Mouse (Mus musculus) urinary bladder, postnatal 10 days (tissue): ENCODE results near the gene Wnt5b.

ENCODE experiments used
- DNase-seq: peaks from one replicate; pipeline ENCODE4 v3.0.0; 2022; ENCODE audit warnings: low spot score

Gene Wnt5b

DNA sequence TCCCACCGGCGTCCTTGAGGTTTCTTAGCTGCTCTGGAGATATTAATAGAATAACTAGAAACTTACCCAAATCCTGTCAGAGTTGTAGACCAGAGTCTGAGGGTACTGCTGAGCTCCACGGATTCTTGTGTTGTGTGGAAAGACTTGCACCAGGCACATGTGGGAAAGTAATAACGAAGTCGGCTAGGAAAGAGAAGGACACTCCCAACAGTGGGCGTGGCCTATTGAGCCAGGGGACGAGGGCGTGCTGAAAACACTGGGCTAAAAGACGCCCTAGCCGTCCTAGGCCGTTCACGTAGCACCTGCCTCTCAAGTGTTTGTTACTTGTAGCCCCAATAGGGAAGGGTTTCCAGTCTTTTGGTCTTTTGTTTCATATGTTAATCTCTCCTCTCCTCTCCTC is 126.8 kb downstream of the Wnt5b start, which contains the start of gene Adipor2:
TSS of gene Adipor2 (minus strand) at position 351 of the 400 bp plus-strand sequence.
- no peak for DNase-seq

DNA sequence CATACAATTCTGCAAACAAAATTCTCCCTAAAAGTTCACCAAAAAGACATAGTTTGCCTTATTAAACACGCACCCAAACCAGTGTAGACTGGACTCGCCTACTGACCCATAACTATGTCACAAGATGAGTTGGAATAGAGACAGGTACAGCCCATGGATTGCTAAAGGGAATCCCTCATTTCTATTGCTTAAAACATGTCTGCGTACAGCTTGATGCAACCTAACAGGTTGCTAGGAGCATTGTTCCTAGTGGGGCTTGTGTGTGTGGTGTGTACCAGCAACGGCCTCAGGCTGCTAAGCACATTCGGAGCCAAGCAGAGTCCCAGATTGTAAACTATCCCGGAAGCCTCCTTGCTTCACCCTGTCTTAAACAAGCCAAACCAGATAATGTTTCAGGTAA is 127.5 kb downstream of the Wnt5b start:
- DNase-seq, result no peak

DNA sequence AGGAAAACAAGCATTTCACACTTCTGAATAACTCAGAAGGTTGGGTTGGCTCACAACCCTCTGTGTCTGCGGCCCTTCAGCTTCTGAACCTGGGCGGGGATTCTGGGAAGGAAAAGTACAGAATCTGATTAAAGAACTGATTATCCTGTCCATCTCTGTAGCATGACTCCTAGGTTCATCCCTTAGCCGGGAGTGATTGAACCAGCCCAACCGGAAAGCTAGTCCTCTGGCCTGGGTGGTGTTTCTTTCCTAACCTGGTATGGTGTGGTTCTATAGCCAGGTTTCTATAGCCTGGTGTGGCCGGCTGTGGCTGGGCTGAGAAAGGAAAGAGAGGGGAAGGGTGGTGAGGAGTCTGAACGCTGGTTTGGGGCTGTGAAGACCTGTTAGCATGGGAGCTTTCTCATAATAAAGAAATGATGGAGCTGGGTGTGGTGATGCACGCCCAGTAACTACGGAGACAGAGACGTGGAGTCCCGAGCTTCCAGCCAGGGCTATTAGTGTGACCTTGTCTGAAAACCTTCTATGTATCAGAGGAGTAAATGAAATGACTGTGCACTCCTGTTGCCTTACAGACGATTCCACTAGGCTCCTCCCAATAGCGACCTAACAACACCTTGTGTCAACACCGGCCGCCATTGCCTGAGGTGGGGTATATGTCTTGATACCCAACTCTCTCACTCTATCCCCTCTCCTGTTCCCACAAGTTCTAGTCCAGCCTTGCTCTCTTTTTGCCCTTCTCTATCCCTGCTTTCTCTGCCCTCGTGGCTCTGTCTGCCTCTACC is 129.7 kb downstream of the Wnt5b start:
- no peak for DNase-seq

DNA sequence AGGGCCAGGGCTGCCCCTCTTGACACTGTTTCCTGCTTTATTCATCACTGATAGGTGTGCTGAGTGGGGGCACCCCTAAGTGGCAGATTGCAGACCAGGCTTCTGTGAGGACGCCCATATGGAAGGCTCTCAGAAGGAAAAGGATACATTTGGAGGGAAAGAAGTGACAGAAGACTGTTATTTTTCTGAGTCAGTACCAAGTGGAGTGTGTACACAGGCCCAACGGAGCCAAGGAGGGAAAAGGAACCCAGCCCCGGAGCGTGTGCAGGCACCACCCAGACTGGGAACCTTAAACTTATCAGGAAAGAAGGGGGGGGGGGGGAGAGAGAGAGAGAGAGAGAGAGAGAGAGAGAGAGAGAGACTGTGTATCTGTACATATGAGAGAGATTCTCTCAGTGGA is 131.6 kb downstream of the Wnt5b start:
- DNase-seq, result no peak

DNA sequence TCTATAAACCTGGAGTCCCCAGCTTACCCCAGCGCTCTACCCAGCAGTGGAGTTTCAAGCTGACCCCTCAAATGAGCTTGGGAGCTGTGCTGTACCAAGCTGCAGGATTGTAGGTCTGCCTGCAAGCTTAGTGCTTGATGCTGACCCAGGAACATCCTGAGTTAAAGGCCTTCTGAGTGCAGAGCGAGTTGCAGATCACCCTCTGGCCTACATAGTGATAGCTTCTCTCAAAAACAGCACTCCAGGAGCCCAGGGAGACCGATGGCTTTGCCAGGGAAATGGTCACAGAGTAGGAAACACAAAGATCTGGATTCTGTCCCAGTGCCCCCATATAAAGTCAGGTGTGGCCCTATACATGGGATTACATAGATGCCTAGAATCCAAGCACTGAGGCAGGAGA is 132.6 kb downstream of the Wnt5b start:
- no peak for DNase-seq

DNA sequence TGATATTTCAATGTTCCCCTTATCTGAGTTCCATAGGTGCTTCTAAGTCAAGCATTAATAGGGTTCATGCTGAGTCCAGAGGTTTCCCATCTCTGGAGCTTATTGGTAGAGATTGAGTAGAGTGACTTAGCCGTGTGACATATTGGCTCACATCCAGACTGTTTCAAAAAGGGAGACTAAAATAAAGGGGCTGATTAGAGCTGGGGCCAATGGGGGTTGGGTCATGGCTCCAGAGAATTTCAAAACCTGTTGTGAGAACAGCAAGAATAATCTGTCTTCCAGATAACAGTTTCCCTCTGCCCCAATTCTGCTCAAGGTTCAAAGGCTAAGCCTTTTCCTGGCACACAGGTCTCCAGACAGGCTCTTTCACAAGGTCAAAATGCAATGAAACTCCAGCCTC is 134.4 kb downstream of the Wnt5b start:
- no peak for DNase-seq

DNA sequence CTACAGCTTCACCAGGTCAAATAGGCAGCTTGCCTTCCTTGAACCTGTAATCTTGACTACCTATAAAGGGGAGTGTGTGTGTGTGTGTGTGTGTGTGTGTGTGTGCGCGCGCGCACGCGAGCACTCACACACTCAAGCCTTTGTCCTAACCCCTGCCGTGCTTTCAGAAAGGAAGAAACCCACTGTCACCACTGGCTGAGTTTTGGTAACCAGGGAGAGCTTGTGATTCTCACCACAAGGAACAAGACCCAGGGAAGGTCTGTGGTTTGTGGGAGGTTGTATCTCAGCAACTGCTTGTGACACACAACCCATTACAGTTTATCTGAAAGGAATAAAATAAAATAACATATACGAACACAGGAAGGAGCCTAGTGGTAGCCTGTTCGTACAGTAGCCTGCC is 135.6 kb downstream of the Wnt5b start:
- DNase-seq, result no peak

DNA sequence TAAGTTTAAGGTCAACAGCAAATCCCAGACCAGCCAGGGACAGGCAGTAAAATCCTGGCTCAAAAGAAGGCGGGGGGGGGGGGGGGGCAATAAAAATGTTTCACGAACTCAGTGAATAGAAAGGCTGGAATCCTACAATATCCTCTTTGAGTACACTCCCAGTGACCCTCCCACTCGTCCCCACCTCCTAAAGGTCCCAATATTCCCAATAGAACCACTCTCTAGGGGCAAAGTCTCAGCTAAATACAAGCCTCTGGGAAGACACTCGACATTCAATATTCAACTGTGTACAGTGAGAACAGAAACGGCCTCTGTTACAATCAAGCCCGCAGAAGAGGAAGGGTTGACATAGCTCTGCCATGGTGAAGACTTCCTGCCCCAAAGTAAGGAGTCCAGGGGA is 136.3 kb downstream of the Wnt5b start:
- no peak for DNase-seq

DNA sequence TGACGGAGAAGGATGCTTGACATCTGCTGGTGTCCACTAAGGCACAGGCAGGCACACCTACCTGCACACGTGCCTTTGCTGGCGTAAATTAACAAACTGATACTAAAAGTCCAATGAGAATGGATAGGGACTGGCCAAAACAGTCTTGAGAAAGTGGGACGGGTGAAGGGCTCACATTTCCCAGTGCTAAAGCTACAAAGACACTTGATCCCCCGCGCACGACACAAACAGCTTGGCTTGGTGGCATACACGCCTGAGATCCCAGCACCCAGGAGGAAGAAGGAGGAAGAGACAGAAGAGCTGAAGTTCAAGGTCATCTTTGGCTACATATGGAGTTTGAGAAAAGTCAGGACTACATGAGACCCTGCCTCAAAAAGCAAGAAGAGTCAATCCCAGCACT is 137.6 kb downstream of the Wnt5b start:
- no peak for DNase-seq

DNA sequence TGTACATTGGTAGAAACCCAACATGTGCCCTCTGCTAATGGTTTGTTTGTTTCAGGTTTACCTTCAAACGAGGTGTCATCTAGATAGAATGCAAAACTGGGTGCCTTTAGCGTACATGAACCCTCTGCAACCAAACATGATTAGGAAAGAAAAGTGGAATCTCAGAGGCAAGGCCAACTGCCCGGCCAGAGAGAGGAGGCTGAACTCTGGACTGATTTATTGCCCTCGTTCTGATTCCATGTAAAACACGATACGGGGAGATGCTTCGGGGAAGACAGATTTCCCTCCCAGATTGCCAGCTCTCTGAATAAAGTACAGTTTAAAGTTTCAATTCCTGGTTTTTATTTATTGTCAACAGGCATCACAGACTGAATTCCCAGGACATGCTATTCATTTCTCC is 138.8 kb downstream of the Wnt5b start:
- no peak for DNase-seq

DNA sequence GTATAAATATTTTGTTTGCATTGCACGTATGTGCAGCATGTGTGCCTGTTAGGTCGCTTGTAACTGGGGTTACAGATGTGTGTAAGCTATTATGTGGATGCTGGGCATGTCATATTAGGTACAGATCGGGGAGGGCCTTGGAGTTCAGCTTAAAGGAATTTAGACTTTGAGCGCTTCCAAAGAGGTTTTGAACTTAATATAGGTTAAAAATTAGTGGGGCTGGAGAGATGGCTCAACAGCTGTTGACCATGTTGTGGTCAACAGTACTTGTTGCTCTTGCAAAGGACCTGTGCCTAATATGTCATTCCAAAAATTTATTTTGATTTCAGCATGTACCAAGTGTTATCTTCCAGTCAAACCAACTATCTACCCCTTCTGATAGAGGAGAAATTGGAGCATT is 139.3 kb downstream of the Wnt5b start:
- DNase-seq, result no peak

DNA sequence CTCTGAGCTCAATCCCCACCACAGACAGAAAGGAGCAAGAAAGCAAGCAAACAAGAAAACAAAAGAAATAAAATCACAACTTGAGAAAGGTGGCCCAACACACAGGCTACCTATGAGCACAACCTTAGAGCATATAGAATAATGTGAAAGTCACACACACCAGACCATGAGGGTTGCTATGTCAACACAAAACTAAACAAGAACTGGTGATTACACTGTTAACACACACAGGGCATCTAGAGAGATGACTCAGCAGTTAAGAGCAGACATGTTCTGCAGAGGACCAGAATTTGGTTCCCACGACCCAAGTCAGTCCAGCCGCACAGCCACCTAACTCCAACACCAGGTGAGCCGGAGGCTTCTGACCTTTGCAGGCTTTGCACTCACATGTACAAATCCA is 141.2 kb downstream of the Wnt5b start:
- DNase-seq, result no peak

DNA sequence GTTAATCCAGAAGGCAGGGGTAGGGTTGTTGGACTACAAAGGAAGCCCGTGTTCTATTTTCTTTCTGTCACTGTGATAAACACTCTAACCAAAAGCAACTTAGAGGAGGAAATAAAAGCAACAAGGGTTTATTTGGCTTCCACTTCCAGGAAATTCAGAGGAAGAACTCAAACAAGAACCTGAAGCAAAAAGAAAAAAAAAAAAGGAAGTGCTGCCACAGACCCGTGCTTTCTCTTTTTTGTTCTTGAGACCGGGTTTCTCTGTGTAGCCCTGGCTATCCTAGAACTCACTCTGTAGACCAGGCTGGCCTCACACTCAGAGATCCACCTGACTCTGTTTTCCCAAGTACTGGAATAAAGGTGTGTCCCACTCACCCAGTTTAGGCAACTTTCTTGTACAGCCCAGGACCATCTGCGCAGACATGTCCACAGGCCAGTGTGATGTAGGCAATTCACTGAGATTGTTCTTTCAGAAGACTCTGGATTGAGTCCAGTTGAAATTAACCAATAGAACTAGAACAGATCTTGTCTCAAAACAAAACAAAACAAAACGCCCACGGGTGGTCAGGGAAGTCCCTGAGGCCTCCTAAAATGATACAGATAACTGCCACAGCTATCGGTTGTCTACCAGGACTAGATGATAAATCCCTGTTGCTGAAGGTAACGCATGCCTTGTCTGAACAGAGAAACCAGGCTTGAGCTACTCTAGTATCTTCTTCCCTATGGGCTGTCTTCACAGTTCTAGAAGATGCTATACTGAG is 142.4 kb downstream of the Wnt5b start:
- no peak for DNase-seq

DNA sequence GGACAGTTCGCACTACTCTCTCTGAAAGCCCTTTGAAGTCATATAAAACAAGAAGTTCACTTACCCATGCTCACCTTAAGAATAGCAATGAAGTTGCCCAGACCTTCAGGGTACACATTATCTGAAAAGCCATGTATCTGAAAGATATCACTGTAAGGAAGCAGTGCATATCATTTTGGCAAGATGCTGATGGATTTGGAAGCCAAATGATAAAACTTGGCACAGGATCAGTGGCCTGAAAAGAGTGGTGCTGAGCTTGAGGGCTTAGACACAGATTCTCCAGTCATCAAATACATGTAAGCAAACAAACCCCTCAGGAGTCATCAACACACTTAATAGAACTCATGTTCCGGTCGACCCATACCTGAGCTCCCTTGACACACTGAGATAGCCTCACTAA is 143.5 kb downstream of the Wnt5b start:
- no peak for DNase-seq

DNA sequence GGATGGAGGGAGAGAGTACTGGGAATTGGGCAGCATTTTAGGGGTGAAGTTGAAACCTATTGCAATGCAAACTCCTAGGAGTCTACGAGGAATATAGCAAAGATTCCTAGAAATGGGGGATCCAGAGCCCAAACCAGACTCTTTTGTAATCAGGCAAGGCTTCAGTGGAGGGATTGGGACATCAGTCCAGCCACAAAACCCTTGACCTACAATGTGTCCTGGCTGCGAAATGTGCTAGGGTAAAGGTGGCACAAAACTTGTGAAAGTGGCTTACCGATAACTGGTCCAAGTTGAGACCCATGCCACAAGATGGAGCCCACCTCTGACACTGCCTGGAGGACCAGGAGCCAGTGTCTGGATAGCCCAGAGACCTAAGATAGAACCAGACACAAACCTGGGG is 144.8 kb downstream of the Wnt5b start:
- no peak for DNase-seq

DNA sequence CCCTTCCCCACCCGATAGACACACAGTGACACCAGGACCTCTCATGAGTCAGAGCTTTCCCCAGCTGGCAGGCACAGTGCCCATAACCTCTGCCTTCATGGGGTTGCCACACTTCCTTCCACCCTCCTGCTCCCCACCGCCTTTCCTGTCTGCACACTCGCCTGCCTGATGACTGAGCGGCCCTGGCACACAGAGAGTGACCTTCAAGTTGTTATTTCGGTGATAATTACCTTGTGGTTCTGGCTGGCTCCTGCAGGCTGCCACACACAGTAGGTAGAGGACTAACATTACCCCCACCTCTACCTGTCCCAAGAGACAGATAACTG is 147.9 kb downstream of the Wnt5b start:
- DNase-seq, result peak; percentile 22

DNA sequence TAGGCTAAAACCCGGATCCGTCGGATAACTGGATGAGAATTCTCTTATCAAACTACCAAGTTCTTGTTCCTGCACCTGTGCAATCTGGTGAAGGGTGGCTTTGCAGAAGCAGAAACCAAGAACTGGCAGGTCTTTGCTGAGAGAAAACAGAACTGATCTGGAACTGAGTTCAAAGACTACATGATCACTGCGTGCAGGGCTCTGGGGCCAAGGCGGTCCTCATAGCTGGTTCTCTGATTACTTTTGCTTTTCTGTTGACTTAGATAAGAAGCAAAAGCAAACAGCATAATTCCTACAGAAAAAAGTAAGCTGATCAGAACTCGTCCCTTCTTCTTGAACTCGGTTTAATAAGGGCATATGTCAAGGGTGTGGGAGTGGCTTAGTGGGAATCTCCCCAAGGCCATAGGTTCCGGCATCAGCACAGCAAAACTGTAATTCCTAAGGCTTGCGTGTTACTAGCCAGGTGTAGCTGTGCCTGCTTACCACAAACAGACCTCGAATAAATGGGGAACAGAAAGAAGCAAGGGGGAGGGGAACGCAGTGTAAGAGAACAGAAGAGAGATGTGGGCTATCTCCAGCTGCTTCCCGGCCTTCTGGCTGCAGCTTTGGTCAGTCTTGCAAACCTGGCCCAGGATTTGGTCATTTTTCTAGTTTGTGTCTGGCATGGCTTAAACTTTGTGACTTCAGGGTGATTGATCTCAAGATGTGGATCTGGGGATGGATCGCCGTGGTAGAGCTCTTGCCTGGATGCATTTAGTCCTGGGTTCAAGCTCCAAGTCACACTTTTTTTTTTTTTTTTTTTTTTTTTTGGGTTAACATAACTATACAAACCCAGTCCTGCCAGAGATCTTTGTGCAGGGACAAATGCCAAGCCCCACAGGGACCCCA is 148.5 kb downstream of the Wnt5b start:
- no peak for DNase-seq

DNA sequence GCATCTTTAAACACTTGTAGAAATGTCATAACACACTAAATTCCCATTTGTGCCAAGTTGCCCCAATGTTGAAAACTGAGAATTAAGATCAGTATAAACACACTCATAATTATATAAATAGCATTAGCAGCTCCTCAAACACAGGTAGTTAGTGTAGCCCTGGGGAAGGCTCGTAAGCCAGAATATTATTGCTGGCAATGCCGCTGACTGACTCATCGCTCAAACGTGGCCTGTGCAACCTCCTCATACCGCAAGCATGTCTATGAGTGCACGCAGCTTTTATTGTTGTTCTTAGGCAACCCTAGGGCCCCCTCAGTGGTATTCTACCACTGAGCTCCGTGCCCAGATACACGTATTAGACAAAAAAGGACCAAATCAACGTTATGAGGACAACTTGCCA is 151.3 kb downstream of the Wnt5b start:
- no peak for DNase-seq

DNA sequence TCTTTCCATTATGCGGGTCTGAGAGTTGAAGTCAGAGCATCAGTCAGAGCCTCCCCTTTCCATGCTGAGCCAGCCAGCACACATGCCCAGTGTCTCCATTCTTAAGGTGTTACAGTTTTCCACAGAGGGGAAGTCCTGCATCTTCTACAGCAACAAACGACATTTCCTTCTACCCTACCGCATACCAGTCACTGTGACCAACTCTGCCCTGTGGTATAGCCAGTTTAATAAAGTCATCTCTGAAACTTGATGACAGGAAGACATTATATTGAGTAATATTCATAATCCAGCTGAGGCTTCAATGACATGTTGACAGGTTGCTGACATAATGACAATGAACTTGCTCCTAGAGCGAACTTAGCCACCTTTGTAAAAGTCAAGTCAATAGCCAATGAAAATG is 153.4 kb downstream of the Wnt5b start:
- DNase-seq, result no peak

DNA sequence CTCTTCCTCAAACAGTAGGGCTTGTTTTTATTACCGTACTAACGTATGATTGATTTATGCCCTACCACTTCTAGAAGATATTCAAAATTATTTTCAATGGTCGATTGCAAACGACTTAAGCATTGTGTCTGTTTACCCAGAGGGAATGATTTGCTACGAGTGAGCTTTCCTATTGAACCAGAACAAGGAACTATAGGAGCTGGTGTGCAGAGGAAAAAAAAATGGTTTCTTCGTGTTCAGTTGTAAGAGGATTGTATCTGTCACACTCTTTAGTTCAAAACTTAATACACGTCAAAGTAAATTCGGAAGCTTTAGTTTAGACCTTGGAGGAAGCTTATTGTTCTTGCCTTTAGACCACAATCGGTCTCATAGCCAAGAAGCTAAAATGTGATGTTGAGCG is 155.1 kb downstream of the Wnt5b start:
- DNase-seq, result no peak

DNA sequence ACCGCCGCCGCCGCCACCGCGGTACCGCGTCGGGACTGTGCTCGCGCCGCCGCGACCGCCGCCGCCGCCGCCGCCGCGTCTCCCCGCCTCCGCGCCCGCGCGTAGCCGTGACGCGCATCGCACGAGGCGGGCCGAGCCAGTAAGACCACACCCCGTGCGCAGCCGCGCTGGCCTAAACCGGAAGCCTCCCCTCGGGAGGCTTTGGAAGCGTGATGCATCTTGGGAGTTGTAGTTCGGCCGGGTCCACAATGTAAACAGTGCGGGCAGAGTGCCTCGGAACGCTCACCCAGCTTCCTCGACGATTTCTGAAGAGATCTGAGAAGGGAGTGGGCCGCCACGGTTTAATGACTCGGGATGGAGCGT is 155.5 kb downstream of the Wnt5b start:
- peak; percentile 73 for DNase-seq

DNA sequence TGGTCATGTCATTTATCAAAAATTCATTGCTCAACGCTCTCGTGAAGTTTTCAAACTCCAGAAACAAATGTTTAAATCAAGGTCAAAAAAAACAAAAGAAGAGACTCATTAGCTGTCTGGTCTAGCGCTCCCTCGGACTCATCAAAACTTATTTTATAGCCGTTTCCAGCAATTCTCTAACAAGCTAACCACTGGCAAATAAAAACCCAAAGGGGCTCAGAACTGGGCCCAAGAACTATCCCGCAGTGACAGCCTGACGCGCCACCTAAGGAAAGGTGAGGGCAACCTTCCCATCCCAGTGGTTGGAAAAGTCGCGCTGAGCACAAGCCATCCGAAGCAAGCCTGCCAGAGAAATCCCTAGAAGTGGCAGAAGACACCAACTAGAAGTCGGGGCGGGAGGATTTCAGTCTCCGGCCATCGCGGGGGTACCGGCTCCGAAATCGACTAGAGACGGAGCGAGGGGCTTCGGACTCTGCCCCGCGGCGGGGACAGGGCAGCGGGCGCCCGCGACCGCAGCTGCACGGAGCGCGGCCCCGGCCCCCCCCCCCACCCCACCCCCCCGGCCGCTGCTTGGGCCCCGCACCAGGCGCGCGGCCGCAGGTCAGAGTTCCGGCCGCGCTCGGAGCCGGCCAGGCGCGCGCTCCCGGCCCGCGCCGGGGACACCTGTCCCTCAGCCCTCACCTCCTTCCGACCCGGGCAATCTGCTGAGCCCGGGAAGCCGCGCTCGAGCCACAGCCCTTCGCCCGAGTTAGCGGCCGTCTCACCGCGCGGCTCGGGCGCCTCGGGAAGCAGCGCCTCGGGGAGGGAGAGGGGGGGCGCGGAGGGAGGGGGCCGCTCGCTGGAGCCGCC is 156.1 kb downstream of the Wnt5b start:
- no peak for DNase-seq
